Mouse (Mus musculus) layer of hippocampus, postnatal 14 days (tissue): ENCODE data around the gene Hacd2. TPM values are rescaled to one million over a fixed set of nuclear protein-coding genes. Genes with fewer than 3 reads are reported as not detected.

Experiments
- DNase-seq, 2 experiments: peaks; one replicate each; pipeline ENCODE4 v3.0.0; 2021 to 2022; ENCODE audit warnings: low spot score in 2 of 2, mixed read lengths in 1 of 2
- long read RNA-seq, 2 experiments: library from polyadenylated mRNA; stranded (forward); transcript quantifications; one replicate each; pipeline ENCODE4 v2.0.0; 2021
- total RNA-seq, 2 experiments: library from RNA; stranded (reverse); gene quantifications; 2 replicates each; pipeline ENCODE4 v1.2.3; 2021

The Hacd2 gene
- 10 to 100 TPM; 41.0 to 45.5 TPM for total RNA-seq
- long read RNA-seq, experiment 1, partial matches to known transcripts, result 11 of 11 reads
- long read RNA-seq, experiment 1, other reads (novel, unspliced or antisense), result 0 of 11 reads
- long read RNA-seq, experiment 2, partial matches to known transcripts, result 3 of 5 reads
- long read RNA-seq, experiment 2, other reads (novel, unspliced or antisense), result 0 of 5 reads

DNA sequence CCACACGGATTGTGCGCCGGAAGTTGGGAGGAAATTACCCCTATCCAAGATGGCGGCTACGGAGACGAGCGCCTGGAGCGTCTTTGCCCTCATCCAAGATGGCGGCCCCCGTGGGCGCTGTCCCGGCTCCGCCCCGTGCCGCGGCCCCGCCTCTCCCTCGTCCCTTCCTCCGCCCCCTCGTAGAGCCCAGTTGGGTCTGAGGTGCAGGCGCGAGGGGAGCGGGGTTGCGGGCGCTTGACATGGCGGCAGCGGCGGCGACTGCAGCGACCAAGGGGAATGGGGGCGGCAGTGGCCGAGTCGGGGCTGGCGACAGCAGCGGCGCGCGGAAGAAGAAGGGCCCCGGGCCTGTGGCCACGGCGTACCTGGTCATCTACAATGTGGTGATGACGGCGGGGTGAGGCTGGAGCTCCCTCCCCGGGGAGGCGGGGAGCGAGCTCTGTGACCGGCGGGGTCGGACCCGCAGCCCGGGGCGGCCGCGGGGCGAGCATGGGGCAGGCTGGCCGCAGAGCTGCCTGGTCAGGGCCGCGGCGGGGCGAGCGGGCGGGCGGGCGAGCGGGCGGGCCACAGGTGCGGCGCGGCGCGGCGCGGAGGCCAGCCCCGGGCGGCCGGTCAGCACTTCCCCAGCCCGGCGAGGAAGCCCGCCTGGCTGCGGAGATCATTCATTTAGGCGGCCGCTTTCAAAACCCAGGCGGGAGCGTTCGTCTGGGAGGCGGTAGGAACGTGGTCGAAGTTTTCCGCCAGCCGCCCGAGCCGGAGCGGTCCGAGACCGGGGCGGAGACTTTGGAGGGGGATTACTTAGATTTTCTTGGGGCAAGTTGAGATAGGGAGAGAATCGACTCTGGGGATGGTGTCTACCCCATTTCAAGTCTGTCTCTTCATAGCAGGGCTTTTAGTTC lies at the start of gene Hacd2:
Gene Hacd2, plus strand, starts transcription at position 187 of the 896 bp plus-strand sequence.
- peak; percentile 91 to 95 for DNase-seq

DNA sequence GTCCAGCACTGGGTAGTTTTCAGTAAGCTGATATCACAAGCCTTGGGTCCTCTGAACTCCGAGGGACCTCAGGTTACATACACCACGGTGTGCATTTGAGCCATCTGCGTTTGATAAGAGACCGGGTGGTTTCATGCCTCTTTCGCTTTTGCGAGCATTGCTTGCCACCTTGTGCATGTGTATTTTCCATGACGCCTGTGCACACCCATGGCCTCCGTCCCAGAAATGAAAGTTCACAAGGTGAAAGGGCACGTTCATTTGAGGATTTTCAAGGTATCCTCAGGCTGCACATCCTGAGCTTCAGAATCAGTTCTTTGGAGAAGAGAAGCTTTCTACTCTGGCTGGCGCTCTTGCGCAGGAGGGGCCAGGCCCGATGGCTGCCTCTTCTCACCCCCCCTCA lies 49.8 kb upstream of the Hacd2 start:
- no peak for DNase-seq

DNA sequence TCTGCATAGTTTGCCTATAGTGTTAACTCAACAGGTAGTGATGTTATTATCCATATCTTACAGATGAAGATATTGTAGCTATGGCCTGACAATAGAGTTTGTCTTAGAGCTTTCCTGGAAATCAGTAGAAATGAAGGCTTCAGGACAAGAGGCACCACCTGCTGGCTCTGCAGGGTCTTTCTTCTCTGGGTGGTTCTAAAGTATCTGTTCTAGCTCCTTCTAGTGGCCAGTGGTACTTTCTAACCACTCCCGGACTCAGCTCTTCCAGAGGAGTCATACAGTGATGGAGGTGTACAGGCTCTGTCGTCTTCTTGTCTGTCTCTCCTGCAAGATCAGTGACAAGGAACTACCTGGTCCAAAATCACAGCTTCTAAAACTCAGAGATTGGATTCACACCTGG lies 46.7 kb upstream of the Hacd2 start:
- no peak for DNase-seq

DNA sequence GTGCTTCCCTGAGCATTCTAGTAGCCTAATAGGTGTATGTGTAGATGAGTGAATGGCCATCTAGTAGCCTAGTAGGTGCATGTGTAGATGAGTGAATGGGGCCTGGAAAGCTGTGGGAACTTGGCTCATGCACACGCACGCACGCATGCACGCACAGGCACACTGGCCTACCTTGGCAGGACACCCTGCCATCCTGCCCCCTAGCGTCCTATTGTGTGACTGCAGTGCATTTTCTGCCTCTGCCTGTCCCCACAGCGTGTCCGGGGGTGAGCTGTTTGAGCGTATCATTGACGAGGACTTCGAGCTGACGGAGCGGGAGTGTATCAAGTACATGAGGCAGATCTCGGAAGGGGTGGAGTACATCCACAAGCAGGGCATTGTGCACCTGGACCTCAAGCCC lies 45.6 kb upstream of the Hacd2 start:
- DNase-seq, result no peak

DNA sequence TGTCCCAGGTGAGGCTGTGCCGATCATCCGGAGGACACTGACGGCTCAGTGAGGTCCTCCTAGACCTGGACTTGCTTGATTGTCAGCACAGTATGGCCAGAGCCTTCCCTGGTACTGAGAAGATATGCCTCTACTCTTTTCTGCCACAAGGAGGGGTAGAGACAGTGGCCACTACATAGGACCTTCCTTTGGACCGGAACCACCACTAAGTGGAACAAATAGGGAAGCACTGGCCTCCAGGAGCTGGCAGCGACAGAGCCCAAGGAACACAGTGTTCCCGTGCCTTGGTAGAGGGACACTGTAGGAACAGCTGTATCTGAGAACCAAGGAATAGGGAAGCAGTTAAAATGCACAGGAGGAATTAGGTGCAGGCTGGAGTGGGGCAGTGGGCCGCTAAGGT lies 44.2 kb upstream of the Hacd2 start:
- no peak for DNase-seq

DNA sequence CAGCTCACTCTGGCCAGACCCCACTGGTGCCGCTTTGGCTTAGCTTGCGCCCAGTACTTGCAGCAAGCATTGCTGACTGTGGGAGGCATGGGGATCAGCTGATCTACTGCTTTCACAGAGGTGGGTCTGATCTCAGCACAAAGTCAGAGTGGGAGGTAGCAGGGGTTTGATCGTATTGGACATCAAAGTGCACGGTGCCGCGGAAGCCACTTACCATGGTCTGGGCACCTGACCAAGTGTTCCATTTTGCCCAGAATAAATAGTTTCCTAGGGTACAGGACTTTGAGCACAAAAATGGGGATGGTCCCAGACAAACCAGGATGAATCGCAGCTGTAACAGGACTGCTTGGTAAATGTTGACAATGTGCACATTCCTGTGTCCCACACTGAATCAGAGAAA lies 41.2 kb upstream of the Hacd2 start:
- DNase-seq, result no peak

DNA sequence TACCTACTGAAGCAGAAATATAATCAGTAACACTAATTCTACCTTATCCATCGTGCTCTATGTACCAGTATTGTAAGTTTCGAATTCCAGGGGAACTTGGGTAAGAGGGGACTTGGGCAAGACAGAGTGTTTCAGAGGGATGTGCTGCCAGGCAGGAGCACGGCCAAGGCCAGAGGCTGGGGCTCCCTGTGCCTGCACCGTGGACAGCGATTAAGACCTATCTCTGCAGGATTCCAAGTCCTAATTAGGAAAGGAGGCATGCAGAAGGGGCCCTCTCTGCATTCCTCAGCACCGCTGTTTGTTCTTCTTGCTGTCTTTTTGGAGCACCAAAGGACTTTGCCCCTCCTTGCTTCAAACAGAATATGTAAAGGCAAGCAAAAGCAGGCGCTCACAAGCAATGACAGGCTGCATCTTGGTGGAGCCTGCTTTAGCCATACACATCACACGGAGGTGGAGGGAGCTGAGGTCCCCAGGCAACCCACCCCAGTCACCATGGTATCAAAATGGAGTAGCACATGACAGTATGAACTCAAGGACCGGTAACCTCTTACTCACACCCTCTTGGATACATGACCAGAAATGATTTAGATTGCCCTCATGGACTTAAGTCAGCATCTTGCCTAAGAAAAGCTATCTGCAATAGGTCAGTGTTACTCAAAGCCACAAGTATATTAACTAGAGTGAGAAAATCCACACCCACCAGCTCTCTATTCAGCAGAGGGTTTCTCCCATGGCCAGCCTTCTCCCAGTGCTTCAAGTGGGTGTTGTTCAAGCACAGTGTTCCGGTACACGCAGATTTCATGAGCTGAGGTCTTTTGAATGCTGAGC lies 37.8 kb upstream of the Hacd2 start:
- DNase-seq, result peak in 1 of 2 experiments; percentile 48

DNA sequence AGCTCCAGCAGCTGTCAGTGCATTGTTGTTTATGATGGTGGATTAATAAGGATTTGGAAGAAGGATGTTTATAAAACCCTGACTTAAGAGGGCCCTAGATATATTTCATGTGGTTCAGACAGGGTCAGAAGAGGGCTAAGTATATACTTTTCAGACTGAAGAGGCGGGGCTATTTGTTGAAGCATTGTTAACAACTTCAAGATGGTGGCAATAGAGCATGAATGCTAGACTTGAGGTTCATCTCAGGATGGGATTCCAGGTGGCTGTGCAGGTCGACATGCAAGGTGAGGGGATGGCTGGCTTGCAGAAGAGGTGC lies 37.2 kb upstream of the Hacd2 start:
- no peak for DNase-seq

DNA sequence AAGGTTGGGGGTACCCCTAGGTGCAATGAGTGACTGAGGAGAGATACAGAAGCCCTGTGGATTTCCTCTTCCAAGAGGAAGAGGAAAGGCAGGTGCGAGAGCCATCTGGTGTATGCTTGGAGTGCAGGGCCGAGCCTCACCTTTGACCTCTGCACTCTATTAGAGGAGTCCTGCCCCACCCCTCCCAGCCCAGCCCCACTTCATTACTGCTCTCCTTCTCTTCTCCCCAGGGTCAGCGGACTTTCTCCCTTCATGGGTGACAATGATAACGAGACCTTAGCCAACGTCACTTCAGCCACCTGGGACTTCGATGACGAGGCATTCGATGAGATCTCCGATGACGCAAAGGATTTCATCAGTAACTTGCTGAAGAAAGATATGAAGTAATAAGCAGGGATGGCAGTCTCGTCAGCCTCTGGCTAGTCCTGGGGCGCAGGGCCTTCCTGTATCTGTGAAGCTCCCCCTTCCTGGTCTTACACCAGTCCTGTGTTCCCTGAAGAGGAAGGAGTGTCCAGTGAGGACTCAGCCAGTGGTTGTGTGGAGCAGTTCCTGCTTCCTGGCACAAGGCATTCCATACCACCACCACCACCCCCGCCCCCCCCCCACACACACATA lies 35.9 kb upstream of the Hacd2 start:
- no peak for DNase-seq

DNA sequence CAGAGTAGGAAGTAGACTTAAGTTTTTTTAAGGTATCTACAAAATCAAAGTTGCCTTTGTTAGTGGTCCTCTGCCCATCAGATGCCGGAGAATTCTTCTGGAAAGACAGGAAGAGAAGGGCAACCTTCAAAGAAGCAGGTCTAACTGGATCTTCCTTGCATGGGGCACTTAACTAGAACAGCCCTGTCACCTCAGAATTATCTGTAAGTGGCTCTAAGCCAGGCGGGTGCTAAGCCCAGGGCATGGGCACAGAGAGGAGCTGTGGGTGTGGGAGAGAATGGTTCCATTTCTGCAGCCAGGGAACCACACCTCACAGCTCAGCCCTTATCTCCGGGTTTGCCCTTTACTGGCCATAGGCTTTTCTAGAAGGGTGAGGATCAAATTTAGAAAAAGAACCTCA lies 30.9 kb upstream of the Hacd2 start:
- no peak for DNase-seq

DNA sequence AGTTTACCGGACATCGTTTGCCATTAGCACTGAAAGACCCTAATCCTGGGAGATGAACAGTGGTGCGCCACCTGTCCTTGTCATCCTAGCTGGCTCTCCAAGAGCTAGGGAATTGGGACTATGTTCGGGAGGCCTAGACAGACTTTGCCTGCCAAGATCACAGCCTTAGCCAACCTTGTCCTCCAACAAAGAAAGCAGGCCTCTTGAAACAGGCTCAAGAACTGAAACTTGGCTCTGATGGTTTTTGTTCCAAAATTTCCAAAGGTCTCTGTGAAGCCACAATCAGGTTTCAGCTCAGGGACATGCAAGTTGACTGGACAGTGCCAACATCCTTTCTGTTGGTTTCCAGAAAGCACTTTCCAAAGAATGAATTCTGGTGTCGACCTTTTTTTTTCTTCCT lies 29.4 kb upstream of the Hacd2 start:
- DNase-seq, result peak in 1 of 2 experiments; percentile 75

DNA sequence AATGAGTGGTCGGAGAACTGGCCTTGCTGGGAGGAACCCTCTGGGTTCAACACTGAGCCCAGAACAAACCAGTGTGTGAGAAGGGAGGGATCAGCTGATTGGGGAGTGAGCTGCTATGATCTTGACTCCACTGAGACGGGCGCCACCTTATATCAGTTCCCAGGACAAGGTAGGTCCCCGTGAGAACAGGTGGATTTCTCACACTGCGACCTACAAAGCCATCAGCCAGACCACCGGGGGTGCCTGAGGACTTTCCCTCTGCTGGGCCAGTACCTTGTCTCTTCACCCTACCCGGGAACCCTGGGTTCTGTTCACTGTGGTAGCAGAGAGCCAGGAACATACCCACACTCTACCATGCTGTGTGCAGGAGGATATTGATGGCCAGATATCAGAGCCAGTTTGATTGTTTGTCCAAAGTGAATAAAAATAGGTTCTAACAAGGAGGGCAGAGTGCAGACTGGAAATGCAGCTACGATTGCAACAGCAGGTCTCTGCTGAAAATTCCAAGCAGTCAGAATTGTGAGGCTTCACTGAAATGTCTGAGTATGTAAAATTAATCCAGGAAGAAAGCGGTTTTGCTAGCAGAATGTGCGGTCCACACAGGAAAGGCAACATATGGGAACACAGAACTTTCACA lies 28.4 kb upstream of the Hacd2 start:
- no peak for DNase-seq

DNA sequence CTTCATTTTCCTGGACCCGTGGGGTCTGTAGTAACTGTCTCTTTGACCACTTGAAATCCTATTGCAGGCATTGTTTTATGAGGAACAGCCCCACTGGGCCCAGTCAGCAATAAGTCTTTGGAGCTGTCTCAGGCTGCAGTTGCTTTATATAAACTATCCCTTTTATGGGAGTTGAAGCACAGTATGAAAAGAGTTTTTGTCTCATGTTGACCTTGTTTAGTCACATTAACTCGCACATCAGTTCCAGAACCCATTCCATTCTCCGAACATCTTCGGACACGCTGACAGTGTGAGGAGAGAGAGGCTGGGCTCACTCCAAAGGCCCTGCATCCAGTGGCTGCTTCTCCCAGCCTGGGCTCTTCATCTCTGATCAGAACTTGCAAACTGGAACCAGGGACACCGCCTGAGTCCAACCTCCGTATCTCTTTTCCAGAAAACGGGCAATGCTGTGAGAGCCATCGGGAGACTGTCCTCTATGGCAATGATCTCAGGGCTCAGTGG lies 27.5 kb upstream of the Hacd2 start:
- DNase-seq, result no peak

DNA sequence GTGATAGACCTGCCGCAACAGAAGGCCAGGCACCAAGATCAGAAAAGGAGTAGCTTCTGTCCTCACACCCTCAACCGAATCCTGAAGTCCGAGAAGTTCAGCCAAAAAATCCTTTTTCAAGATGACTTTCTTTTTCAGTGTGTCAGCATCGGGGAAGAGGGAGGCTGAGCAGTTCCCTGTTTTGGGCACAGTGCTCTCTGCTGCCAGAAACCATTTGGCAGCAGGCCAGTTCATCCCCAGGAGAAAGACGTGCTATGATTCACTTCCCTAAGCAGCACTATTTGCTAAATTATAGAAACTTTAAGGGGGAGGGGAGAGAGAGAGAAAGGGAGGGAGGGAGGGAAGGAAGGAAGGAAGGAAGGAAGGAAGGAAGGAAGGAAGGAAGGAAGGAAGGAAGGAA lies 26.1 kb upstream of the Hacd2 start:
- peak in 1 of 2 experiments; percentile 74 for DNase-seq

DNA sequence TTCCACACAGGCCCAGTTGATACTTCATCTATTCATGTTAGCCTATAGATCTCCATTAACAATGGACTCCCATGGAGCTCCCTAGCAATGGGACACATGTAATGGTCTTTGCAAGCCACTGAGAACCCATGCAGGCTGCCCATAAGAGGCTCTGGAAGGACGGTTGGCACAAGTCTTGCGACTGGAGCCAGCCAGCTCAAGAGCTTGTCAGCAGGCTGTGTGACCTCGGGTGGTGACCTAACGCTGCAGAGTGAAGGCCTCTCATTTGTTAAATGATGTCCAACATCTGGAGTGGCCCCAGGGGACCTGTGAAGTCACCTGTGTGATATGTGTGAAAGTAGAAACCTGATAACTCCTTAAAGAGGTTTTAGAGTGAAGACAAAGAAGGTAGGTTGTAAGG lies 25.2 kb upstream of the Hacd2 start:
- no peak for DNase-seq

DNA sequence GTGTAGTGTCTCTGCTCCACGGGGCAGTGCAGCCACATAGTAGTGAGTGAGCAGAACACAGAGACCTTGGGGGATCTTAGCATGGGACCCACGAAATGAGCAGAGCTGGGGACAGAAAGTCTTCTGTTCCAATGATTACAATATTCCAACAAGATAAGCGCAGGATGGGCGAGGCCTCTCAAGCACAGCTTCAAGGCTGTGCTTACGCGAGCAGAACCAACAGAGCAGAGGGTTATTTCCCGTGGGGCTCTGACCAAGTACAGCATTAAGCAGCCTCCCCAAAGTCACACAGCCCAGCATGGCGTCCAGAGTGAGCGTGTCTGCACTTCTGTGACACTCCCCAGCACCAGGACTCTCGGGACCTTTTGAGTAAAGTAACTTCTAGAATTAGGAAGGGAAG lies 24.7 kb upstream of the Hacd2 start:
- no peak for DNase-seq

DNA sequence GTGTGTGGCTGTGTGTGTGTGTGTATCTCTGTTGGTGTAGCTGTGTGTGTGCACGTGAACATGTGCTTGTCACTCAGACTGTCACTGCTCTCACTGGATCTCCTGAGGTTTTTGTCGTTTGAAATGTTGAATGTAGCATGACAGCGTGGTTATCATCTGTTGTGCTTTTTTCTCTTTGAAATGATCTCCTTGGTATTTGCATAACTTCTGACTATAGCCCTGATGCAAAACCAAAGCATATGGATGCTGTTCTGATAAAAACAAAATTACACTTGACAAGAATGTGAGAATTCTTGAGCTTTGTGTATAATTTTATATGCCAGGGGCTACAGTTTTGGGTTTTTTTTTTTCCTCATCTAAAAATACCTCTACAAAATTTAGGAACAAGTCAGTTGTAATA lies 23.2 kb upstream of the Hacd2 start:
- no peak for DNase-seq

DNA sequence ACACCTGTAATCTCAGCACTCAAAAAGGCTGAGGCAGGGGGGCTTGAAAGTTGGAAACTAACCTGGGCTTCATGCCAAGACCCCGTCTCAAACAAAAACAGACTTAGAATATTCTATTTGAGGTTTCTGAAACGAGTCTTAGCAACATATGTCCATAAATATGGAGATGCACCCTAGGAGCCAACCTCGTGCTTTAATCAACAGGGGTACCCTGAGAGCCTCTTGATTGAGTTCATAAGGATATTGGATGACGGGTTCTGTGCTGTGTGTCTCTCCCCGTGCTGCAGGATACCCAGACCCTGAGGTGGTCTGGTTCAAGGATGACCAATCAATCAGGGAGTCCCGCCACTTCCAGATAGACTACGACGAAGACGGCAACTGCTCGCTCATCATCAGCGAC lies 22.2 kb upstream of the Hacd2 start:
- no peak for DNase-seq

DNA sequence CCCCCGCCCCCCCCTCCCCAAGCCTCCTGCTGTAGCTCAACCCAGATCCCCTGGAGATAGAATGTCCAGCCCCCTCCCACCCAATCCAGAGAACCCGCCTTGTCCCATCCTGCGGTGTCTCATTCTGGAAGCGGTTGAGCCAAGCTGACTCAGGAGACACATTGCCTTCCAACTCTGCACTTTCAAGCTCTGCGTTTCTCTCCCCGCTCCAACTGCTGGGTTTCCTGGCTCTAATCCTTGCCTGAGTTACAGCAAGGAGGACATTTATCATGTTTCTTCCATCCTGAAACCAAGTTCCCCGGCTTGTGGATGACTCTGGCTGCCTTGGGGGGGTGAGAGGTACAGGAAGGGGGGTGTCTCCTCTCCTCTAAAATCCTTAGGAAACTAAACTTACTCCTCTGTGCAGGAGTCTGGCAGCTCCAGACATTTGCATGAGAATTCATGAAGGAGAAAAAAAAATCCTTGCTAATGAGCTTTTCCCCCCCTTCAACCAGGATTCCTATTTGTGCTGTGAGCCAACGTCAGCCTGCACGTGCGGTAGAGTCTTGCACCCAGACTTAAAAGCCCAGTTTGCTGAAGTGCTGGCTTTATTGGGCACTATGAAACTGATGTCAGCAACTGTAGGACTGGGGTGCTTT lies 21.2 kb upstream of the Hacd2 start:
- DNase-seq, result no peak

DNA sequence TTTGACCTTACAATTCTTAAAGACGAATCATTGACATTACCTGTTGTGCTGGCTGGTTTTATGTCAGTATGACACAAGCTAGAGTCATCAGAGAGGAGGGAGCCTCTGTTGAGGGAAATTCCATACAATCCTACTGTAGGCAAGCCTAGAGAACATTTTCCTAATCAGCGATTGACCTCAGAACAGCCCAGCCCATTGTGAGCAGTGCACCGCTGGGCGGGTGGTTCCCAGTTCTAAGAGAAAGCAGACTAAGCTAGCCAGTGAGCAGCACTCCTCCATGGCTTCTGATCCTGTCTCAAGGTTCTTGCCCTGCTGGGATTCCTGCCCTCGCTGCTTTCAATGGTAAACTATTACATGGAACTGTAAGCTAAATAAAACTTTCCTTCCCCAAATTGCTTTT lies 17.9 kb upstream of the Hacd2 start:
- DNase-seq, result no peak

DNA sequence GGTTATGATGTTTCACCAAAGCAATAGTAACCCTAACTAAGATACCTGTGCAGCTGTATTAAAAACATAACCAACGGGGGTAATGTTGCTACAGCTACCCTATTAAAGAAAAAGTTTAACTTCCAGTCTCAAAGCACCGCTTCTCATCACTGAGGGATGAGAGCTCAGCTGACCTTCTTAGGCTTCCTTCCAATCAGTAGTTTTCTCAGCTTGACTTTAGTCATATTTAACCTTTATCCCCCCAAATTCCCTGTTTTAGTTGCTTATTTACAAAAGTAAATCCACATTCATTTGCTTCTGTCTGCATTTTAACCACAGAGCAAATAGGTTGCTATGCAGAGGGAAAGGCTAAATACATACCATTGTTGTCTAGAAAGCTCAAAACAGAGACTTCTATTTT lies 17.5 kb upstream of the Hacd2 start:
- no peak for DNase-seq
